Mouse (Mus musculus) cerebellum, postnatal 10 days (tissue): ENCODE results near the gene AW011738.

ENCODE experiments used
- DNase-seq, 2 experiments: peaks; one replicate each; pipeline ENCODE4 v3.0.0; 2021; ENCODE audit warnings: mixed read lengths in 2 of 2

AW011738 gene

DNA sequence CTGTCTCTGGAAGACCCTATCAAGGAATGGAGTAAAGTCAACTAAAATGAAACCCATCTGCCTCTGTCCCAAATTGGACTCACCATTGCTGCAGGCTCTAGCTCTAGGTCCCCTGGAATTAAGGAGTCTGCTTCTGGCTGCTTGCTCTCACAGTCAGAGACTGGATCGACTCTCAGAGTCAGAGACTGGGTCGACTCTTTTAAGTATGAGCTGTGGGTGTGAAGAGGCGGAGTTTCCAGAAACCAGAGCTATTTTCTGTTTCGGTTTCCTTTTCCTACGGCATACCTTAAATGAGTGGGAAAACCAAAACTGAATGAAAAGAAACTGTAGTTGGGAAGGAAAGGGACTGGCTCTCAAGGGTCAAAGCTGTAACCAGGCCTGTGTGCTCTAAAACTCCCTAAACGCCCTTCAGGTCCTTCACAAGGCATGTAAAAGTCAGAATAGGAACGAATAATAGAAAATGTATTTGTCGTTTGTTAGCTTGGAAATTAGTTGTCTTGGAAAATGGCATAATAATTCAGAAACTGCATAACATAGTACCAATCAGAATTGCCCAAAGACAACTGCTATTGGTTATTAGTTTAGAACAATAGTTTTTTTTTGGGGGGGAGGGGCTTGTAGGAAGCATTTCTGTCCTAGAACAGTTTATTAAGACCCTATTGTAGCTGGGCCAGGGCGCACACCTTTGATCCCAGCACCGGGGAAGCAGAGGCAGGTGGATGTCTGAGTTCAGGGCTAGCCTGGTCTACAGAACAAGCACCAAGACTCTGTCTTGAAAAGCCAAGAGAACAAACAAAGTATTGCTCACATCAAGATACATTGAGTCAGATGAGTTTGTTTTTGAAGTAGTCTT lies 2.3 kb upstream of the AW011738 start, which contains the start of gene Isg15:
Gene Isg15, minus strand, starts transcription at position 196 of the 853 bp plus-strand sequence.
- no peak for DNase-seq

- DNase-seq: no peak
Observed at GRCm38 (mm10) chr4:156202462-156202893, 626 bp upstream of the AW011738 start.

GRCm38 (mm10) chr4:156203413-156204131 lies 468 bp downstream of the AW011738 start:
- peak; percentile 48 to 61 for DNase-seq

DNA sequence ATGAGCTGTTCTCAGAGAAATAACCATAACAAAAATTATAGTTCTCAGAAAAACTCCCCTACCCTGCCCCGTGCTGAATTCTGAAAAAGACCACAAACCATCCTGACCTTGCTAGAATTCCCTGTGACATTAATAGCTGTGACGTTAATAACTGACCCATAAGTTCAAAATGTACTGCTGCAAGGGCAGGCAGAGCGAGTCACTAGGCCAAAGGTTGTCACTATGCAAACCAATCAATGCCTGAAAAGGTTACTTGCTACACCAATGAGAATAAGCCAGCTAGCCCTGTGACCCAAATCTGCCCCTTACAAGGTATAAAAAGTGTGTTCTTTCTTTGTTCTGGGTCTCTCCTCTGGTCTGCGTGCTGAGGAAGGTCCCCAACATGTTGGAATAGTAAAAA lies 5.8 kb downstream of the AW011738 start:
- DNase-seq: no peak

- no peak for DNase-seq
Observed at GRCm38 (mm10) chr4:156209963-156210635, 7.0 kb downstream of the AW011738 start.

DNA sequence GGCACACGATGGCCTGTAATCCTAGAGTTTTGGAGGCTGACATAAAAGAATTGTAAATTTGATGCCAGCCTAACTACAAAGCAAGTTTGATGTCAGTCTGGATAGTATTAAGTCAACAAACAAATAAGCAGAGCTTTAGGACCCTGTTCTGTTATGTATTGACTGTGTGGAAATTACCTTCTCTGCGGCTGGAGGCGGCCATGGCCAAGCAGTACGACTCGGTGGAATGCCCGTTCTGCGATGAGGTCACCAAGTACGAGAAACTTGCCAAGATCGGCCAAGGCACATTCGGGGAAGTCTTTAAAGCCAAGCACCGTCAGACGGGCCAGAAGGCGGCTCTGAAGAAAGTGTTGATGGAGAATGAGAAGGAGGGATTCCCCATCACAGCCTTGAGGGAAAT lies 10.0 kb downstream of the AW011738 start:
- no peak for DNase-seq

GRCm38 (mm10) chr4:156215649-156216048 lies 12.5 kb downstream of the AW011738 start, which contains the start of gene Perm1:
Perm1 (plus strand) TSS chr4:156215868.
- DNase-seq: peak; percentile 76 to 83

DNA sequence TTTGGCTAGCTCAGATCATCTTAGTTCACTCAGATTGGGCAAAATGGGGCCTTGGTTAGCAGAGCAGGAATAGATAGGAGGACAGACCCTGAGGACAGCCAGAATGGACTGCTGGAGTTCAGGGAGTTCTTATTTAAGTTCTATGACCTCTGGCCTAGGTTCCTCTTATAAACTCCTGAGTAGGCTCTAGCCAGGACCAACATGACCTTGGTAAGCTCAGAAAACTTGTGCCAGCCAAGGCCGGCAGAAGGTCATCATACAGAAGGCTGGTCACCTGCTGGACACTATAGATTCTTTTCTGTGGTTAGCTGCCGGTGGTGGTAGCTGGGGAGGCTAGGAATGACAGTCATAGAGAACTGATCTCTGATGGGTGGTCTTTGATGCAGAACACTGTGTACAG lies 13.1 kb downstream of the AW011738 start:
- DNase-seq: no peak

DNA sequence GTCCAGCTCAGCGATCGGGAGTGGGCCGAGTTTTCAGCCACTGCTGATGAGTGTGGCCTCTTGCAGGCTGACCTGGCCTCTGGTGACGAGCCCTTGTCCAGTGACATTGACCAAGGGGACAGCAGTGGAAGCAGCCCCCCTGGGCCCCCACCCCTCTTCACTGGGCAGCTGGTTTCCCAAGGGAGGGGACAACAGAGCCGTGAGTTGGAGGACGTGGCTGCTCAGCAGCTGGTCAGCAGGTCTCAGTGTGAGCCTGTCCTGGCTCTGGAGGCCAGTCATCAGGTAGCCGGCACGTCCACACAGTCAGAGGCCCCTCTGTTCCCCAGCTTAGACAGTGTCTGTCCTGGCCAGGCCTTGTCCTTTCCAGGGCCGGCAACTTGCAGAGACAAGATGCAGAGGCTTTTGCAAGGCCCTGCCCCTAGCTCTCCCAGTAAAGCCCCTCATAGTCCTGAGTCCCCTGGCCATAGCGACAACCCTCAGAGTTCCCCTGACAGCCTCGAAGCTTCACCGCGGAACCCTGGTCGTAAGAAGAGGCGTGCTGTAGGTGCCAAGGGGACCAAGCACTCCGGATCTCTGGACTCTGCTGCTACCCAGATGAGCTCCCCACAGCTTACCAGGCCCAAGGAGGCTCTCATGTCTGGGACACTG lies 14.0 kb downstream of the AW011738 start:
- DNase-seq: no peak

GRCm38 (mm10) chr4:156217838-156218237 lies 14.7 kb downstream of the AW011738 start:
- no peak for DNase-seq

DNA sequence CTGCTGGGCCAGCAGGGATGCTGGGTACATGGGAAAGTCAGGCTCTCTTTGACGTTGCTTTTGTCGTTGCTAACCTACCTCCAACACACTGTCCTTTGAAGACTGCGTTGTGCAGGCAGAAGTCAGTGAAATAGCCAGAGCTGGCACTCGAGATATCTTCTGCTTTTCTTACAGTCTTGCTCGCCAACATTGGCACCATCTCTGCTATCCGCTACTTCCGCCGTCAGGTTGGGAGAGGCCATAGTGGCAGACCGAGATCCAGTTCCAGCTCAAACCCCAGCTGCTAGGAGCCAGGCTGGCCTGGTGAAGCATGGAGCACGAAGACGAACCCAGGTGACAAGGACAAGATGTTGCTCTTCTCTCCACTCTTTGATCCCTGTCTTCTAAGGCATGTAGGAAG lies 16.8 kb downstream of the AW011738 start:
- DNase-seq: no peak

DNA sequence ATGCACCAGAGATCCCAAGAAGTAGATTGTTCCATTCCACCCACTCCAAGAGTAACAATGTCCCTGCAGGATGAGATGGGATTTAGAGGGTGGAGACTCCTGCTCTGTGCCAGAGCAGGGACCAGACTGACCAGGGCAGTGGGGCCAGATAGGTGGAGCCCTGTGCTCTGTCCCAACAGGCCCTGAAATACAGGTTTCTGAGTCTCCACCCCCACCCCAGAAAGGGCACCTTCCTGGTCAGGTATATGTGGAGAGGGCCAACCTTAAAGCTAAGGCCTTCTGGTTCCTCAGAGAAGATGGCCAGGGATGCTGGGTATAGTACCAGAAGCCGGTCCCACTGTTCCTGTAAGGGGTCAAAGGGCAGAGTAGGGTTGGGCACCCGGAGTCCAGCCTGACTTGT lies 21.2 kb downstream of the AW011738 start:
- DNase-seq: no peak

DNA sequence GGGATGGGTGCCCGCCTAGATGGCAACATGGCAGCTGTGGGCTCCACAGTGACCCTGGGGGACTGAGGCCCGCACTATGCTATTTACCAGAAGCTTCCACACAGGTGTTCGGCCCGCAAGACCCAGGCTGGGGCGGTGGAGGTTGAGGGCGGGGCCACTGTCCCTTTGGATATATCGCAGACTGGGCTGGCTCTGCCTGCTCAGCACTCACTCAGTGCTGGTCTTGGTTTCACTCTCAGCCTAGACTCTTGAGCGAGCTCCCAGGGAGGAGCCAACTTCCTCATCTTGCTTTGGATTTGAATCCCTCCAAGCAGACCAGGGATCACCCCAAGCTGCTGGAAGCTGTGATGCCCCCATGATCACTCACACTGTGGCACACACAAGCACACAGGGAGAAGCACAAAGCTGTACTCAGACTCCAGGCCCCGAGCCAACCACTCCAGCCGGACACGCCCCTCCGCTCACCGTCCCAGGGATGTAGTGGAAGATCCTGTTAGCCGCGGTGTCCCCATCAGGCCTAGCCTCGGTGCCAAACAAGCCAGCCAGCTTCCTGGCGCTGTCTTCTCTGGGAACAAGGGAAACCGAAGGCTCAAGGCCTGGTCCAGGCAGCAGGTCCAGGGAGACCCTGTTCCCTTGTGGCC lies 24.8 kb downstream of the AW011738 start:
- peak; percentile 49 to 64 for DNase-seq

DNA sequence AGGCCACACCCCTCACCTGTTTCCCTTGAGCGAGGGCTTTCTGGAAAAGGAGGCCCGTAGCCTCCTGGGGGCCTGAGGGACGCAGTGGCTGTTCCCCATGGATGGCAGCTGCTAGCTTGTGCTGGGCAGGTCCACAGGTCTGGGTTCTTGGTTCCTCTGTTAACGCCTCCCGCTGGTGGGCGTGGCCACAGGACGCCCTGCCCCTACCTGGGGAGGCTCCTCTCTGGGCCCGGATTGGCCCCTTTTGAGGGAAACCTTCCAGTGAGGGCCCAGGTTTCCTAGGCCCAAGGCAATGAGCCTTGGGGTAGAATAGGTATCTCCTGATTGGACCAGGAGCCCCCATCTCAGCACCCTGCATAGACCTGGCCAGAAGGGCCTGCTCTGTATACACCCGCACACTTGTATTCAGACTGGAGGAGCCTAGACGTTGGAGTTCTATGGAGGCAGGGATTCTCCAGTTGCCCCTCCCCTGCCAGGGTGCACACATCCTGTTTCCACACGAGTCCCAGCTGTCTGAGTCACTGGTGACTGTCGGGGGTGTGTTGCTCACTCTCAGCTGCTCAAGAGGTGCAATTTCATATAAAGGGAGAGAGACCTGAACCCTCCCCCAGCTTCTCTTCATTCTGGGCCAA lies 25.4 kb downstream of the AW011738 start:
- peak in 1 of 2 experiments; percentile 34 for DNase-seq

GRCm38 (mm10) chr4:156234021-156234501 lies 31.0 kb downstream of the AW011738 start:
- DNase-seq: peak; percentile 59 to 67

DNA sequence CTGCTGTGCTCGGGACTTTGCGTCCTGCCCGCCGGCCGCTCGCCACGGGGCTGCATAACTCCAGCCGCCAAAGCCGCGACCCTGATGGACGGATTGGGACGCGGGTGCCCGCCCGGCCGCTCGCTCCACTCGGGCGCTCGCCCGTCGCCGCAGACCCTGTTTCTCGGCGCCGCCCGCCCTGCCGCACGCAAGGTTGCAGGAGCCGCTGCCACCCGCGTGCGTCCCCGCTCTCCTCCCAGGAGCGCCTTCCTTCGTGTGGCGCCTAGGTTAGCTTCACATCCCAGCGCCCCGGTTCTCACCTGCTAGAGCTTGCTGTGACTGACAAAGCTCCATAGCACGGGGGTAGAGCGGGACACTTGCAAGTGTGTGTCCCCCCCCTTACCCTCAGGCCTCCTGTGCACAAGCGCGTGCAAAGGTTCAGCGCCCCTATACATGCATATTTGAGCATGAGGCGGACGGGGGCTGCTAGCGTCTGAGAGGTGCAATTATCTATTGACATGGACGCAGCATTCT lies 31.7 kb downstream of the AW011738 start, which contains the start of gene Plekhn1:
Gene Plekhn1, minus strand, starts transcription at position 157 of the 513 bp plus-strand sequence.
- DNase-seq: peak; percentile 91 to 92

DNA sequence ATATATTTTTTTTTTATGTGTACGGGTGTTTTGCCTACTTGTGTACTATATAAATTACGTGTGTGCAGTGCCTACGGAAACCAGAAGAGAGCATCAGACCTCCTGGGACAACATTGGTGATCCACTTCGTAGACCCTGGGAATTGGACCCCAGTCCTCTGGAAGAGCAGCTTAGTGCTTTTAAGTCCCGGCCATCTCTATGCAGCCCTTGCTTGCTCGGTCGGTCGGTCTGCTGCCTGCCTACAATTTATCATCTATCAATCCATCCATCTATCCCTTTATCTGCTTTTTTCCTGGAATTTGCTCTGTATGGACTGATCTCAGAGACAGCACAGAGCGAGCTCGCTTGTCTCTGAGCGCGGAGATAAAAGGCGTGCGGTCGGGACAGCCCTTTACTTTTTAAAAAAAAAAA lies 32.3 kb downstream of the AW011738 start:
- DNase-seq: peak; percentile 54 to 62

GRCm38 (mm10) chr4:156235808-156236533 lies 32.9 kb downstream of the AW011738 start, which contains the start of gene Noc2l:
Noc2l (plus strand) TSS chr4:156236010.
- peak; percentile 96 to 98 for DNase-seq

DNA sequence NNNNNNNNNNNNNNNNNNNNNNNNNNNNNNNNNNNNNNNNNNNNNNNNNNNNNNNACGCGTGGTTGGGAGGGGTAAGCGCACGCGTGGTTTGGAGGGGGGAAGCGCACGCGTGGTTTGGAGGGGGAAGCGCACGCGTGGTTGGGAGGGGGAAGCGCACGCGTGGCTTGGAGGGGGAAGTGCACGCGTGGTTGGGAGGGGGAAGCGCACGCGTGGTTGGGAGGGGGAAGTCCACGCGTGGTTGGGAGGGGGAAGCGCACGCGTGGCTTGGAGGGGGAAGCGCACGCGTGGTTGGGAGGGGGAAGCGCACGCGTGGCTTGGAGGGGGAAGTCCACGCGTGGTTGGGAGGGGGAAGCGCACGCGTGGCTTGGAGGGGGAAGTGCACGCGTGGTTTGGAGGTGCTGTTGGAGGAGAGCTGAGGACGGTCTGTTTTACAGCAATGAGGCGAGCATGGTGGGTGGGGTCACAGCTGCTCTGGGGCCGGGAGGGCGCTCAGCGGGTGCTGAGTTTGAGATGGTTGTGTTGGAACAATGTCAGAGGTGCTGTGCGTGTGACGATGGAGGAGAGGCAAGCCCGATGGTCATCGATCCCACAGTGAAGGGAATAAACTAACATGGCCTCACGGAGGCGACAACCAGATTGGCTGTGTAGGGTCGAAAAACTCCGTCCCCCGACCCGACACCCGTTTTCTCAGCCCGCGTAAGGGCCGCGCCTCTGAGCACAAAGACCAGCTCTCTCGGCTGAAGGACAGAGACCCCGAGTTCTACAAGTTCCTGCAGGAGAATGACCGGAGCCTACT lies 33.7 kb downstream of the AW011738 start:
- peak; percentile 61 to 62 for DNase-seq
